In genomic region chr6:55230048-55230447, GRCm38 (mm10) we compare ENCODE assay signal across 29 mouse cellular contexts. TPM values are rescaled to one million over a fixed set of nuclear protein-coding genes. Genes with fewer than 3 reads are reported as not detected.
A peak's percentile ranks its signal among the peaks of the same experiment; 100 is the strongest.
DNase-seq lines count a peak whose midpoint lies in the region; ATAC-seq and TF ChIP-seq lines count a peak whose summit lies in the region.
"Had no signal": no experiment of that assay in that cellular context is flagged by ENCODE, and none has a peak within 500 bp of the region (broad histone marks: within the 10 kb centered on the region; RNA-seq: fewer than 3 reads in every experiment).

No protein-coding gene starts in this region.

- peaks cover 11% of the 10 kb centered on the region; the same call in 1 of the 2 replicates for H3K27me3 ChIP-seq in heart, embryonic 10.5 days (ENCODE audit: insufficient read depth, poor library complexity, severe bottlenecking)
- H3K27me3 ChIP-seq in heart, embryonic 13.5 days (replicated peaks) = 0 out of 2 replicates have a peak, but pooled peaks cover 8% of the 10 kb centered on the region
- no peaks in the 10 kb centered on the region for H3K27me3 ChIP-seq in liver, postnatal 0 days (ENCODE audit: insufficient read depth, low read length)
- H3K27me3 ChIP-seq: forebrain, embryonic 13.5 days; heart, embryonic 15.5 days; Patski had no signal

- WGBS in heart, embryonic 10.5 days = 49% methylated on average over 8 of the region's 8 CpGs
- WGBS in heart, embryonic 13.5 days = 31% methylated on average over 8 of the region's 8 CpGs
- WGBS in liver, postnatal 0 days (ENCODE audit: insufficient replicate concordance) = 73% methylated on average over 8 of the region's 8 CpGs

- TF ChIP-seq EP300 in liver, postnatal 0 days (IDR thresholded peaks at IDR 0.05; ENCODE audit: low read depth) = peak; percentile 44; the same call in 1 of the 2 replicates

- no peaks in the 10 kb centered on the region; the same call in 1 of the 2 replicates for H3K36me3 ChIP-seq in heart, embryonic 10.5 days
- peaks cover 4% of the 10 kb centered on the region for H3K36me3 ChIP-seq in heart, embryonic 13.5 days
- H3K36me3 ChIP-seq in liver, postnatal 0 days (replicated peaks; ENCODE audit: insufficient read depth, low read length) = no peaks in the 10 kb centered on the region
- H3K36me3 ChIP-seq: G1E; heart, embryonic 15.5 days had no signal

- TF ChIP-seq CTCF in liver, postnatal 0 days (IDR thresholded peaks at IDR 0.05; ENCODE audit: low read depth) = no peak

- H3K9me3 ChIP-seq in heart, embryonic 10.5 days = no peaks in the 10 kb centered on the region
- no peaks in the 10 kb centered on the region for H3K9me3 ChIP-seq in heart, embryonic 13.5 days
- no peaks in the 10 kb centered on the region for H3K9me3 ChIP-seq in liver, postnatal 0 days (ENCODE audit: low read length)
- H3K9me3 ChIP-seq: forebrain, embryonic 10.5 days; forebrain, embryonic 13.5 days; G1E; heart, embryonic 15.5 days had no signal

- no peak overlapping the region for H3K4me3 ChIP-seq in heart, embryonic 10.5 days
- H3K4me3 ChIP-seq in heart, embryonic 13.5 days = no peak overlapping the region
- no peak overlapping the region for H3K4me3 ChIP-seq in liver, postnatal 0 days (ENCODE audit: low read depth, low read length)
- H3K4me3 ChIP-seq: forebrain, embryonic 10.5 days; forebrain, embryonic 13.5 days; heart, embryonic 15.5 days had no signal

- no peak overlapping the region for H3K4me2 ChIP-seq in heart, embryonic 13.5 days
- H3K4me2 ChIP-seq in liver, postnatal 0 days (ENCODE audit: low read depth, low read length) = no peak overlapping the region
- H3K4me2 ChIP-seq: forebrain, embryonic 13.5 days; heart, embryonic 15.5 days; hindbrain, embryonic 14.5 days had no signal

- no peak overlapping the region for H3K9ac ChIP-seq in heart, embryonic 13.5 days
- H3K9ac ChIP-seq in liver, postnatal 0 days (replicated peaks) = no peak overlapping the region
- H3K9ac ChIP-seq: forebrain, embryonic 13.5 days; heart, embryonic 15.5 days; hindbrain, embryonic 14.5 days had no signal

- peak overlapping the region; percentile 3; the same call in 1 of the 2 replicates for H3K27ac ChIP-seq in heart, embryonic 10.5 days
- peak overlapping the region; percentile 45; the same call in 1 of the 2 replicates for H3K27ac ChIP-seq in heart, embryonic 13.5 days (replicated peaks)
- no peak overlapping the region for H3K27ac ChIP-seq in liver, postnatal 0 days (ENCODE audit: low read depth)
- H3K27ac ChIP-seq: forebrain, embryonic 10.5 days; forebrain, embryonic 13.5 days; heart, embryonic 15.5 days; hindbrain, embryonic 14.5 days; hindbrain, postnatal 0 days had no signal

- intact Hi-C loops in heart, postnatal 14 days (cut with DNase I) = loop anchor here (2.0 kb wide), 1 partner anchor 275 kb away; no protein-coding TSS in a partner anchor

- no peak for ATAC-seq in heart, embryonic 13.5 days (ENCODE audit: extremely low read depth, insufficient number of reproducible peaks, low FRiP score, low TSS enrichment)
- peak; percentile 46 for ATAC-seq in liver, postnatal 0 days
- ATAC-seq: forebrain, embryonic 13.5 days; forebrain, embryonic 16.5 days; hindbrain, postnatal 0 days; inflammation-experienced regulatory T-cells, adult 6 months; intestine, embryonic 16.5 days; Patski had no signal

- no peak for DNase-seq in heart, embryonic 10.5 days (ENCODE audit: low spot score)
- DNase-seq in heart, postnatal 4 days = no peak
- DNase-seq in heart, postnatal 14 days = no peak
- DNase-seq in liver, postnatal 0 days = no peak
- no peak for DNase-seq in liver
- peak; percentile 63 for DNase-seq in lung, postnatal 36 days
- DNase-seq in lung, postnatal 25 days (ENCODE audit: low spot score) = no peak
- DNase-seq: adrenal gland, postnatal 10 days; adrenal gland, postnatal 36 days; B cell, adult 2 months; cerebellum, adult 18-20 months; cerebellum, adult 9-10 months; cerebellum, postnatal 14 days; gastrocnemius, postnatal 10 days; gastrocnemius, postnatal 36 days had no signal

- peaks cover 5% of the 10 kb centered on the region for H3K4me1 ChIP-seq in heart, embryonic 10.5 days
- peaks cover 10% of the 10 kb centered on the region for H3K4me1 ChIP-seq in heart, embryonic 13.5 days
- H3K4me1 ChIP-seq in liver, postnatal 0 days (ENCODE audit: insufficient read depth) = no peaks in the 10 kb centered on the region; the same call in 1 of the 2 replicates
- H3K4me1 ChIP-seq: forebrain, embryonic 10.5 days; forebrain, embryonic 13.5 days had no signal

RNA-seq across cellular contexts. Expression of gene Mindy4, which starts 26.9 kb away (rescaled TPM):
- 7.7 and 9.7 TPM in 2 replicates for polyA plus RNA-seq in heart, embryonic 10.5 days (2016; fragmentation: Nextera tagmentation; extraction: Ambion mirVana)
- total RNA-seq in heart, postnatal 4 days (2021) = 1 to 10 TPM; 4.0 to 4.6 TPM
- polyA plus RNA-seq in heart, embryonic 13.5 days (2015; fragmentation: Nextera tagmentation; extraction: Ambion mirVana) = 5.0 and 6.4 TPM in 2 replicates
- total RNA-seq in heart, postnatal 14 days (2021) = 1 to 10 TPM; 3.7 to 4.9 TPM
- 1.0 and 1.7 TPM in 2 replicates for polyA plus RNA-seq in liver, postnatal 0 days (2015; fragmentation: Nextera tagmentation; extraction: Ambion mirVana)
- total RNA-seq: CH12.LX had no signal
- polyA plus RNA-seq: G1E; inflammation-experienced regulatory T-cells, adult 6 months had no signal

RNA-seq across cellular contexts. Expression of gene Inmt, which starts 55.2 kb away (rescaled TPM):
- 0.20 TPM in 1 of 2 replicates, not detected in the other for polyA plus RNA-seq in heart, embryonic 10.5 days (2016; fragmentation: Nextera tagmentation; extraction: Ambion mirVana)
- total RNA-seq in heart, postnatal 4 days (2021) = not detected
- 0.32 and 0.40 TPM in 2 replicates for polyA plus RNA-seq in heart, embryonic 13.5 days (2015; fragmentation: Nextera tagmentation; extraction: Ambion mirVana)
- total RNA-seq in heart, postnatal 14 days (2021) = 1 to 10 TPM in 1 of 2 experiments, under 1 TPM in 1; 0.68 to 4.2 TPM
- 9.8 and 18.7 TPM in 2 replicates for polyA plus RNA-seq in liver, postnatal 0 days (2015; fragmentation: Nextera tagmentation; extraction: Ambion mirVana)
- total RNA-seq: CH12.LX; G1E; granulocyte monocyte progenitor cell, adult 5-6 weeks had no signal
- polyA plus RNA-seq: forebrain, embryonic 13.5 days; forebrain, embryonic 16.5 days; G1E; heart, embryonic 15.5 days; hindbrain, embryonic 11.5 days; hindbrain, embryonic 14.5 days; hindbrain, postnatal 0 days; inflammation-experienced regulatory T-cells, adult 6 months had no signal
